Mouse (Mus musculus) liver, adult 2 months (tissue): ENCODE results near the gene Wnt6.

Experiments
- CTCF ChIP-seq: fragments of 200-500 bp; IDR thresholded peaks from 2 replicates; pipeline ENCODE4 v1.5.1; 2011; ENCODE audit warnings: low read depth, low read length, control low read depth
- POLR2A ChIP-seq: fragments of 200-500 bp; IDR thresholded peaks from 2 replicates; pipeline ENCODE4 v1.6.1; 2011; ENCODE audit warnings: low read length, control low read depth; ENCODE audit not compliant: insufficient read depth; ENCODE audit errors: extremely low read depth

- TF ChIP-seq CTCF (no peak), POLR2A (no peak)
These were observed 384 bp downstream of the Wnt6 start for GRCm38 (mm10) chr1:74771931-74772620.
